Mouse (Mus musculus) midbrain, embryonic 13.5 days (tissue): ENCODE results near the gene Itga6. TPM values are rescaled to one million over a fixed set of nuclear protein-coding genes. Genes with fewer than 3 reads are reported as not detected.
"Not testable (repeated sequence)": the region's sequence is repeated elsewhere in the genome, so short reads cannot be mapped to it uniquely, and the experiment has no call there.

Source experiments
- ATAC-seq: fragments of 200-750 bp; cut with Nextera tagmentation; 2 replicates; pipeline ENCODE4 v1.8.0; 2017; ENCODE audit warnings: mild to moderate bottlenecking, moderate TSS enrichment, moderate library complexity
- H3K27ac ChIP-seq: fragments of 300-500 bp; sonication (generic); 2 replicates; pipeline ENCODE4 v1.5.1; 2015; ENCODE audit warnings: inconsistent platforms, mild to moderate bottlenecking, moderate library complexity
- H3K27me3 ChIP-seq: fragments of 300-500 bp; sonication (generic); 2 replicates; pipeline ENCODE4 v1.6.1; 2015; ENCODE audit warnings: mild to moderate bottlenecking, inconsistent platforms
- H3K36me3 ChIP-seq: fragments of 300-500 bp; sonication (generic); 2 replicates; pipeline ENCODE4 v1.6.1; 2015; ENCODE audit warnings: mild to moderate bottlenecking, inconsistent platforms
- H3K4me1 ChIP-seq: fragments of 300-500 bp; sonication (generic); replicated peaks from 2 replicates; pipeline ENCODE4 v1.6.1; 2015; ENCODE audit warnings: inconsistent platforms
- H3K4me2 ChIP-seq: fragments of 300-500 bp; sonication (generic); replicated peaks from 2 replicates; pipeline ENCODE4 v1.6.1; 2015; ENCODE audit warnings: moderate library complexity, mild to moderate bottlenecking, inconsistent platforms
- H3K4me3 ChIP-seq: fragments of 300-500 bp; sonication (generic); replicated peaks from 2 replicates; pipeline ENCODE4 v1.5.1; 2015; ENCODE audit warnings: mild to moderate bottlenecking, inconsistent platforms
- H3K9ac ChIP-seq: fragments of 300-500 bp; sonication (generic); replicated peaks from 2 replicates; pipeline ENCODE4 v1.6.1; 2015; ENCODE audit warnings: mild to moderate bottlenecking, inconsistent platforms
- H3K9me3 ChIP-seq: fragments of 300-500 bp; sonication (generic); 2 replicates; pipeline ENCODE4 v1.6.1; 2016; ENCODE audit warnings: mild to moderate bottlenecking, inconsistent platforms
- WGBS: fragments of 180-500 bp; shearing (Covaris S2); methylation state at CpG from one replicate; pipeline ENCODE4 v1.1.7; 2015; 5-methylcytosine and 5-hydroxymethylcytosine counted together
- polyA plus RNA-seq: library from polyadenylated mRNA; unstranded; fragments of >200 nt; fragmentation: Nextera tagmentation; extraction: Ambion mirVana; gene quantifications from 2 replicates; pipeline ENCODE4 v1.2.1, GENCODE M21; 2015

Gene Itga6
- polyA plus RNA-seq, 1 experiment from 2014 or later = 17.6 TPM

- H3K4me2 ChIP-seq = no peak overlapping the region
- H3K9me3 ChIP-seq = no peaks in the 10 kb centered on the region
- no peaks in the 10 kb centered on the region for H3K27me3 ChIP-seq
- peaks cover 12% of the 10 kb centered on the region for H3K4me1 ChIP-seq
- 57% methylated on average over 5 of the region's 5 CpGs for WGBS
- H3K36me3 ChIP-seq = no peaks in the 10 kb centered on the region
- H3K4me3 ChIP-seq = no peak overlapping the region
- ATAC-seq = peak; percentile 37; the same call in 1 of the 2 replicates
- H3K27ac ChIP-seq = no peak overlapping the region; the same call in 1 of the 2 replicates
- H3K9ac ChIP-seq = peak overlapping the region; percentile 2; the same call in 1 of the 2 replicates
Observed at GRCm38 (mm10) chr2:71719387-71720034, 25.9 kb upstream of the Itga6 start.

DNA sequence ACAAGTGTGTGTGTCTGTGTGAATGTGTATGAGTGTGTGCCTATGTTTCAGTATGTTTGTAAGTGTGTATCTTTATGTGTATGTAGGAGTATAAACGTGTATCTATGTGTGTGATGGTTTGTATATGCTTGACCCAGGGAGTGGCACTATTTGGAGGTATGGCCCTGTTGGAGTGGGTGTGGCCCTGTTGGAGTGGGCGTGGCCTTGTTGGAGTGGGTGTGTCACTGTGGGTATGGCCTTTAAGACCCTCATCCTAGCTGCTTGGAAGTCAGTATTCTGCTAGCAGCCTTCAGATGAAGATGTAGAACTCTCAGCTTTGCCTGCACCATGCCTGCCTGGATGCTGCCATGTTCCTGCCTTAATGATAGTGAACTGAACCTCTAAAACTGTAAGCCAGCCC, 24.9 kb upstream of the Itga6 start:
- not testable (repeated sequence) for H3K9me3 ChIP-seq, ATAC-seq, H3K4me2 ChIP-seq, H3K27ac ChIP-seq, H3K4me3 ChIP-seq, H3K9ac ChIP-seq, H3K36me3 ChIP-seq, H3K27me3 ChIP-seq
- H3K4me1 ChIP-seq = peaks cover 12% of the 10 kb centered on the region
- WGBS = 61% methylated on average over 2 of the region's 2 CpGs

GRCm38 (mm10) chr2:71722913-71723312, 22.5 kb upstream of the Itga6 start:
- Histone ChIP-seq H3K9me3 (no peaks in the 10 kb centered on the region), H3K4me1 (peaks cover 12% of the 10 kb centered on the region), H3K4me2 (no peak overlapping the region), H3K9ac (no peak overlapping the region), H3K36me3 (no peaks in the 10 kb centered on the region), H3K27ac (no peak overlapping the region), H3K4me3 (no peak overlapping the region), H3K27me3 (no peaks in the 10 kb centered on the region)
- 91% methylated on average over 5 of the region's 5 CpGs for WGBS
- no peak for ATAC-seq

DNA sequence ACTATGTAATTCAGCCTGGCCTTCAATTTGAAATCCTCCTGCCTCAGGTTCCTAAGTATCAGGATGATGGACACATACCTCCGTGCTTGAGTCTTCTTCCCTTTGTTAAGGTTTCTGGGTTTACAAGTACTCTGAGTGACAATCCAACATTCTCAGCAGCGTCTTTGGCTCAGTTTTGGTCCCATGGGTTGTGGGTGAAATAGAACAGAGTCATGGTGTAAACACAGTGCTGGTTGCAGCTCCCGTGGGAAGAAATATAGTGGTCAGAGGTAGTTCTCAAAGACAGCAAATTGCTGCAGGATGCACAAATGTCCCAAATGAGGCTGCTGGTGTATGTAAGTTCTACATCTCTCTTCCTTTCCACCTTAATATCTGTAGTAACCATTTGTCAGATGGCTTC, 21.8 kb upstream of the Itga6 start:
- H3K9ac ChIP-seq = no peak overlapping the region
- H3K27ac ChIP-seq = no peak overlapping the region
- no peaks in the 10 kb centered on the region for H3K27me3 ChIP-seq
- no peaks in the 10 kb centered on the region for H3K9me3 ChIP-seq
- no peak for ATAC-seq
- WGBS = 84% methylated on average over 3 of the region's 3 CpGs
- H3K4me1 ChIP-seq = peaks cover 12% of the 10 kb centered on the region
- H3K4me2 ChIP-seq = no peak overlapping the region
- no peaks in the 10 kb centered on the region for H3K36me3 ChIP-seq
- H3K4me3 ChIP-seq = no peak overlapping the region

GRCm38 (mm10) chr2:71724028-71724427, 21.4 kb upstream of the Itga6 start:
- H3K9ac ChIP-seq = no peak overlapping the region
- ATAC-seq = no peak
- no peak overlapping the region for H3K4me3 ChIP-seq
- WGBS = 84% methylated on average over 6 of the region's 6 CpGs
- no peak overlapping the region for H3K4me2 ChIP-seq
- H3K4me1 ChIP-seq = peaks cover 10% of the 10 kb centered on the region
- H3K36me3 ChIP-seq = no peaks in the 10 kb centered on the region
- H3K9me3 ChIP-seq = no peaks in the 10 kb centered on the region
- no peak overlapping the region for H3K27ac ChIP-seq
- H3K27me3 ChIP-seq = no peaks in the 10 kb centered on the region

DNA sequence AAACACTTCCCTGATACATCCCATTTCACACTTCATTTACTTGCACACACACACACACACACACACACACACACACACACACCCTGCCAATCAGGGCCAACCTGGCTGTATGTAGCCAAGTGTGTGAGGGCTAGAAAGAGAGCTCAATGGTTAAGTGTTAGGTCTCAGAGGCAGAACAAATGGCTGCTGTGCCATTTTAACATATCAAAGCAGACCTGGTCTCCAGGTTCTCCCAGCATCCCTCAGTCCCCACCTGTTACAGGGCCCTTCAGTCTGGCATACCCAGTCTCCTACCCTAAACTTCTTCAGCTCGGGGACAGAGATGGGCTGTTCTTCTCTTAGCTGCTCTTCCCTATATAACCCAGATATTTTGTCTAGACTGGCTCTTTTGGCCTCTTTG, 20.0 kb upstream of the Itga6 start:
- H3K36me3 ChIP-seq = no peaks in the 10 kb centered on the region
- H3K27ac ChIP-seq = no peak overlapping the region
- no peak overlapping the region for H3K4me2 ChIP-seq
- ATAC-seq = no peak
- H3K4me1 ChIP-seq = no peaks in the 10 kb centered on the region
- 75% methylated on average over 1 of the region's 1 CpGs for WGBS
- H3K27me3 ChIP-seq = no peaks in the 10 kb centered on the region
- H3K4me3 ChIP-seq = no peak overlapping the region
- no peaks in the 10 kb centered on the region for H3K9me3 ChIP-seq
- no peak overlapping the region for H3K9ac ChIP-seq

- no peaks in the 10 kb centered on the region for H3K4me1 ChIP-seq
- no peak overlapping the region for H3K4me3 ChIP-seq
- H3K27me3 ChIP-seq = no peaks in the 10 kb centered on the region
- ATAC-seq = no peak
- no peak overlapping the region for H3K9ac ChIP-seq
- H3K36me3 ChIP-seq = no peaks in the 10 kb centered on the region
- no peaks in the 10 kb centered on the region for H3K9me3 ChIP-seq
- WGBS = 94% methylated on average over 7 of the region's 7 CpGs
- H3K27ac ChIP-seq = no peak overlapping the region
- no peak overlapping the region for H3K4me2 ChIP-seq
Observed at GRCm38 (mm10) chr2:71726883-71727676, 18.3 kb upstream of the Itga6 start.

DNA sequence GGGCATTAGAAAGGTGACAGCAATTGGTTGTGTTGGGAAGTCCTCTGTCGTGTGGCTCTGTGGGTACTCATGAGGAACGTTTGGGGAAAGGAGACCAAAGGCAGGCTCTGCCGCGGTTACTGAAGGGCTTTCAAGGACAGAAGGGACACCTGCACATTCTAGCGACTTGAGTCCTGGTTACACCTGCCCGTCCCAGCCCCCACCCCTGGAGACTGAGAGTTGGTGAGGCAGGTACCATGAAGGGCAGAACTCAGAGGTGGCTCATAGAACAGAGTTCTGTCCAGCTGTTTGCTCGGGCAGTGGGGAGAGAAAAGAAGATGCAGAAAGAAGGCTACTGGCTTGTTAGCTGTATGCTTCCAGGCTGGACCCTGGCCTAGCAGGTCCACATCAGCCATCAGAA, 17.1 kb upstream of the Itga6 start:
- H3K27me3 ChIP-seq = no peaks in the 10 kb centered on the region
- no peak overlapping the region for H3K27ac ChIP-seq
- 84% methylated on average over 7 of the region's 7 CpGs for WGBS

GRCm38 (mm10) chr2:71728796-71729195, 16.6 kb upstream of the Itga6 start:
- H3K4me1 ChIP-seq = no peaks in the 10 kb centered on the region
- 70% methylated on average over 5 of the region's 5 CpGs for WGBS
- no peak for ATAC-seq
- H3K9ac ChIP-seq = no peak overlapping the region
- no peaks in the 10 kb centered on the region for H3K36me3 ChIP-seq
- no peak overlapping the region for H3K4me3 ChIP-seq
- no peaks in the 10 kb centered on the region for H3K9me3 ChIP-seq
- no peak overlapping the region for H3K4me2 ChIP-seq
- no peaks in the 10 kb centered on the region for H3K27me3 ChIP-seq
- H3K27ac ChIP-seq = no peak overlapping the region

More for the DNA sequence above, 17.1 kb upstream of the Itga6 start:
- H3K9me3 ChIP-seq = no peaks in the 10 kb centered on the region
- H3K36me3 ChIP-seq = no peaks in the 10 kb centered on the region
- no peak overlapping the region for H3K9ac ChIP-seq
- no peaks in the 10 kb centered on the region for H3K4me1 ChIP-seq
- ATAC-seq = no peak
- H3K4me2 ChIP-seq = no peak overlapping the region
- H3K4me3 ChIP-seq = no peak overlapping the region

DNA sequence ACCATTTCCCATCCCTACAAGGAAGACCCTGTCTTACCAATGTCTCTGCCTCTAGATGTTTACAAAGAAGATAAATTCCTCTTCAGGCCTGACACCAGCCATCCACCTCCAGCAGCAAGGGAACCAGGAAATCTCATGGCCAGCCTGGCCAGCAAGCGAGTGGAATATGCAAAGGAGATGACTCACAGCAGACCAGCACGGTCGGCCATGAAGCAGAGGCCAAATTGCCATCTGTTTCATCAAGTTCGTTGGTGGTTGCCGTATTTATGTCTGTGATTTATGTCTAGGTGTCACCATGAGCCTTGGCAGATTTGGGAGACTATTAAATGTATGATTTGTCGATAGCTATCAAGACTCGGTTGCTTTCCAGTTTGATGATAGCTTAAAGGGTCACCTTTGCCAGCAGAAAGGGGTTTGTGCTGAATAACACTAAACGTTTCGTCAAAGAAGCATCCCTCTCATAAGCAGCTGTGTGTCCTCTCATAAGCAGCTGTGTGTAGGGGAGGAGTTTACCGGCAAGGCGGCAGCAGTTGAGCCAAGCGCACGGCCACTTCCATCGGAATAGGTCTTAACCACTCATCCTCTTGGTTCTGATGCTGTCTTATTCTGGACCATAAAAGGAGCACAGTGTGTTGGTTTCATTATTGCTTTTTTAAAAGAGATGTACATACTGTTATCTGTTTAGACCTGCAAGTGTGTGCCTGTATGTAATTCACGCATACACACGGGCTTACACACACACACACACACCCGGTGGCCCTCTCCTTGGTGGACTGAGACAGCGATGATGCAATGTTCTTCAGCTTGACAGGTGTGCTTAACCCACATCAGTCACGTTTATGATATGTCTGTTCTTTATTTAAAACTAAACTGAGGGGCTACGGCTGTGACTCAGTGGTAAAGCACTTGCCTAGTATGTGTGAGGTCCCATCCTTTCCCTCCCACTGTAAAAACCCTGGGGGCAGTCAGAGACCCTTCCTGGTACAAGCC, 14.5 kb upstream of the Itga6 start:
- Histone ChIP-seq H3K9me3 (no peaks in the 10 kb centered on the region), H3K27me3 (no peaks in the 10 kb centered on the region), H3K9ac (no peak overlapping the region), H3K27ac (no peak overlapping the region), H3K4me3 (no peak overlapping the region), H3K36me3 (no peaks in the 10 kb centered on the region), H3K4me1 (no peaks in the 10 kb centered on the region), H3K4me2 (no peak overlapping the region)
- WGBS = 94% methylated on average over 20 of the region's 20 CpGs
- no peak for ATAC-seq

- WGBS = 86% methylated on average over 9 of the region's 9 CpGs
- no peak for ATAC-seq
- Histone ChIP-seq H3K27me3 (peaks cover 4% of the 10 kb centered on the region), H3K36me3 (no peaks in the 10 kb centered on the region), H3K9me3 (no peaks in the 10 kb centered on the region), H3K27ac (no peak overlapping the region), H3K4me3 (no peak overlapping the region), H3K4me1 (peaks cover 4% of the 10 kb centered on the region; the same call in 1 of the 2 replicates), H3K9ac (no peak overlapping the region), H3K4me2 (no peak overlapping the region)
Observed at GRCm38 (mm10) chr2:71734792-71735392, 10.5 kb upstream of the Itga6 start.
